Mouse (Mus musculus) CH12.LX (cell line): ENCODE measurements around the gene Mex3d. TPM values are rescaled to one million over a fixed set of nuclear protein-coding genes. Genes with fewer than 3 reads are reported as not detected.

Experiments
- DNase-seq: peaks from one replicate; pipeline ENCODE4 v3.0.0-alpha.2; 2013; ENCODE audit errors: extremely low read depth
- H3K27ac ChIP-seq: 2 replicates; pipeline ENCODE4 v1.5.1; 2012; ENCODE audit warnings: low read depth, mild to moderate bottlenecking, control low read depth, moderate library complexity; ENCODE audit not compliant: insufficient read depth
- H3K27me3 ChIP-seq: replicated peaks from 2 replicates; pipeline ENCODE3; 2012; ENCODE audit warnings: inconsistent platforms
- H3K36me3 ChIP-seq, 2 experiments: replicated peaks in 1 of 2; 2 replicates each; pipeline versions ENCODE3 to v1.6.1; 2012; ENCODE audit warnings: inconsistent platforms in 1 of 2, low read length in 1 of 2, mild to moderate bottlenecking in 1 of 2, mixed read lengths in 1 of 2, moderate library complexity in 1 of 2; ENCODE audit not compliant: control insufficient read depth in 1 of 2, insufficient read depth in 1 of 2
- H3K4me1 ChIP-seq, 2 experiments: 2 replicates each; pipeline ENCODE4 v1.6.1; 2012; ENCODE audit warnings: inconsistent platforms in 1 of 2, moderate library complexity in 1 of 2; ENCODE audit not compliant: insufficient read depth in 2 of 2, control insufficient read depth in 1 of 2
- H3K4me2 ChIP-seq: 2 replicates; pipeline ENCODE4 v1.6.1; 2012; ENCODE audit warnings: low read depth, mild to moderate bottlenecking, control low read depth; ENCODE audit not compliant: poor library complexity, insufficient read depth, severe bottlenecking
- H3K4me3 ChIP-seq, 3 experiments: fragments of 150-350 bp in 1 of 3; sonication (generic) in 1 of 3; replicated peaks in 1 of 3; 2 replicates each; pipeline versions ENCODE3 to v1.5.1; 2011 to 2012; ENCODE audit warnings: low read depth in 2 of 3, low read length in 2 of 3, mild to moderate bottlenecking in 2 of 3, moderate library complexity in 2 of 3, control low read depth in 1 of 3, improper control_type of control experiment in 1 of 3, inconsistent platforms in 1 of 3, mixed read lengths in 1 of 3; ENCODE audit not compliant: poor library complexity in 1 of 3
- H3K79me2 ChIP-seq: replicated peaks from 2 replicates; pipeline ENCODE4 v1.6.1; 2012; ENCODE audit warnings: mild to moderate bottlenecking, moderate library complexity; ENCODE audit not compliant: control insufficient read depth, poor library complexity, insufficient read depth, severe bottlenecking; ENCODE audit errors: extremely low read depth
- H3K9ac ChIP-seq: 2 replicates; pipeline ENCODE4 v1.6.1; 2012; ENCODE audit warnings: low read depth, mild to moderate bottlenecking, control low read depth, moderate library complexity; ENCODE audit not compliant: insufficient read depth
- H3K9me3 ChIP-seq: replicated peaks from 2 replicates; pipeline ENCODE3; 2012; ENCODE audit warnings: low read length, inconsistent platforms, mixed read lengths
- BHLHE40 ChIP-seq: IDR thresholded peaks from 2 replicates; pipeline ENCODE4 v1.6.1; 2011; ENCODE audit warnings: mild to moderate bottlenecking, low read depth, low read length, improper control_type of control experiment
- CHD1 ChIP-seq: IDR thresholded peaks from 2 replicates; pipeline ENCODE4 v1.6.1; 2012; ENCODE audit warnings: low read depth, low read length, improper control_type of control experiment, inconsistent platforms
- CHD2 ChIP-seq: IDR thresholded peaks from 2 replicates; pipeline ENCODE4 v1.6.1; 2011; ENCODE audit warnings: low read length, improper control_type of control experiment
- E2F4 ChIP-seq: IDR thresholded peaks from 2 replicates; pipeline ENCODE4 v1.6.1; 2011; ENCODE audit warnings: low read depth, low read length, improper control_type of control experiment; ENCODE audit not compliant: insufficient replicate concordance
- EP300 ChIP-seq: IDR thresholded peaks from 2 replicates; pipeline ENCODE4 v1.6.1; 2011; ENCODE audit warnings: low read length, improper control_type of control experiment
- ETS1 ChIP-seq: conservative IDR thresholded peaks from 2 replicates; pipeline ENCODE4 v1.6.1; 2012; ENCODE audit warnings: low read depth, mild to moderate bottlenecking, inconsistent platforms, low read length, improper control_type of control experiment, moderate library complexity
- HCFC1 ChIP-seq: IDR thresholded peaks from 2 replicates; pipeline ENCODE4 v1.6.1; 2012; ENCODE audit warnings: low read depth, mild to moderate bottlenecking, inconsistent platforms, low read length, improper control_type of control experiment
- IRF4 ChIP-seq: IDR thresholded peaks from 2 replicates; pipeline ENCODE4 v1.6.1; 2014; ENCODE audit warnings: low read depth, mild to moderate bottlenecking, inconsistent platforms, low read length, improper control_type of control experiment
- JUN ChIP-seq: IDR thresholded peaks from 2 replicates; pipeline ENCODE4 v1.6.1; 2011; ENCODE audit warnings: low read depth, mild to moderate bottlenecking, low read length, improper control_type of control experiment, moderate library complexity; ENCODE audit not compliant: insufficient read depth
- KAT2A ChIP-seq: IDR thresholded peaks from 2 replicates; pipeline ENCODE4 v1.6.1; 2012; ENCODE audit warnings: low read length, improper control_type of control experiment, inconsistent platforms; ENCODE audit not compliant: insufficient replicate concordance
- MAFK ChIP-seq: IDR thresholded peaks from 2 replicates; pipeline ENCODE4 v1.6.1; 2011; ENCODE audit warnings: low read length, improper control_type of control experiment; ENCODE audit not compliant: insufficient replicate concordance
- MAX ChIP-seq: IDR thresholded peaks from 2 replicates; pipeline ENCODE4 v1.6.1; 2011; ENCODE audit warnings: low read length, improper control_type of control experiment
- MAZ ChIP-seq: IDR thresholded peaks from 2 replicates; pipeline ENCODE4 v1.6.1; 2012; ENCODE audit warnings: low read depth, mild to moderate bottlenecking, inconsistent platforms, low read length, improper control_type of control experiment, moderate library complexity
- MEF2A ChIP-seq: IDR thresholded peaks from 2 replicates; pipeline ENCODE4 v1.6.1; 2014; ENCODE audit warnings: low read depth, mild to moderate bottlenecking, inconsistent platforms, low read length, improper control_type of control experiment, borderline replicate concordance
- MXI1 ChIP-seq: IDR thresholded peaks from 2 replicates; pipeline ENCODE4 v1.6.1; 2011; ENCODE audit warnings: mild to moderate bottlenecking, low read depth, low read length, improper control_type of control experiment
- MYC ChIP-seq: IDR thresholded peaks from 2 replicates; pipeline ENCODE4 v1.6.1; 2011; ENCODE audit warnings: low read depth, mild to moderate bottlenecking, improper control_type of control experiment, low read length
- POLR2AphosphoS2 ChIP-seq: IDR thresholded peaks from 2 replicates; pipeline ENCODE4 v1.6.1; 2011; ENCODE audit warnings: low read depth, low read length, improper control_type of control experiment
- RCOR1 ChIP-seq: conservative IDR thresholded peaks from 2 replicates; pipeline ENCODE4 v1.6.1; 2012; ENCODE audit warnings: low read depth, mild to moderate bottlenecking, inconsistent platforms, low read length, improper control_type of control experiment
- SIN3A ChIP-seq: IDR thresholded peaks from 2 replicates; pipeline ENCODE4 v1.6.1; 2012; ENCODE audit warnings: low read length, improper control_type of control experiment, inconsistent platforms
- SMC3 ChIP-seq: IDR thresholded peaks from 2 replicates; pipeline ENCODE4 v1.6.1; 2011; ENCODE audit warnings: low read depth, low read length, improper control_type of control experiment
- UBTF ChIP-seq: IDR thresholded peaks from 2 replicates; pipeline ENCODE4 v1.6.1; 2012; ENCODE audit warnings: low read depth, mild to moderate bottlenecking, inconsistent platforms, low read length, improper control_type of control experiment, moderate library complexity
- USF2 ChIP-seq: conservative IDR thresholded peaks from 2 replicates; pipeline ENCODE4 v1.6.1; 2011; ENCODE audit warnings: low read depth, low read length, improper control_type of control experiment
- ZC3H11A ChIP-seq: IDR thresholded peaks from 2 replicates; pipeline ENCODE4 v1.6.1; 2012; ENCODE audit warnings: low read depth, mild to moderate bottlenecking, inconsistent platforms, low read length, improper control_type of control experiment
- ZKSCAN1 ChIP-seq: IDR thresholded peaks from 2 replicates; pipeline ENCODE4 v1.6.1; 2012; ENCODE audit warnings: low read depth, inconsistent platforms, low read length, improper control_type of control experiment, borderline replicate concordance
- ZNF384 ChIP-seq: IDR thresholded peaks from 2 replicates; pipeline ENCODE4 v1.6.1; 2012; ENCODE audit warnings: low read depth, low read length, improper control_type of control experiment, inconsistent platforms
- dilution Hi-C: fragments of 300-500 bp; cut with MboI; formaldehyde crosslinking; loops from 2 replicates; pipeline ENCODE4 v1.14.3; 2020; ENCODE audit warnings: low sequenced_read_pairs; ENCODE audit not compliant: extremely low pct_unique_long_range_greater_than_20kb, extremely low pct_ligation_motif_present
- in situ Hi-C: fragments of 300-500 bp; cut with MboI; formaldehyde crosslinking; loops from 3 replicates; pipeline ENCODE4 v1.14.3; 2019; ENCODE audit warnings: low sequenced_read_pairs, low pct_ligation_motif_present, low pct_unique_long_range_greater_than_20kb, mixed read lengths
- polyA plus RNA-seq: library from polyadenylated mRNA; unstranded; fragments of >175 nt; gene quantifications from 2 replicates; pipeline ENCODE4 v1.2.1, GENCODE M21; 2012; ENCODE audit warnings: low read depth; ENCODE audit not compliant: insufficient read length
- total RNA-seq, 2 experiments: library from RNA; depleted of rRNA; stranded (reverse); fragments of 300-350 nt in 1 of 2; fragments of >200 nt in 1 of 2; gene quantifications; 2 replicates each; pipeline ENCODE4 v1.2.3; 2012 to 2014

The Mex3d gene
- total and polyA plus RNA-seq, 3 experiments: 5.9 to 8.5 (median 6.6) TPM

DNA sequence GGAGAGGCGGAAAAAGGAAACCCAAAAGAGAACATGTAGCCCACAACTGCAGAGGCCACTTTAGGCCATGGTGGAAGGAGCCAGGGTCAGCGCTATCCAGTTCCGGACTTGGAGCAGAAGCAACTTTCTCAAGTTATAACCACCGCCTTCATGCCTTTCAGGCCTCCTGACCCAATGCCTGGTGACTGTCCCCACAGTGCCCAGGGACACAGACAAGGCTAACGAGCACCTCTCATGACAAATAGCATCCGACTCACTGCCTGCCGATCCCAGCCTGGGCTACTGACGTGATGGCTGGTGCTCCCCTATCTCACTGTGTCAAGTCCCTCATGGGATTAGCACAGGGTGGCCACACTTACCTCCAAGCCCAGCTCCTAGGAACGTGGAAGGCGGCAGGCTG lies 33.3 kb upstream of the Mex3d start:
- no peak overlapping the region for H3K4me2 ChIP-seq
- H3K27me3 ChIP-seq: no peaks in the 10 kb centered on the region
- peaks cover 10% of the 10 kb centered on the region for H3K79me2 ChIP-seq
- no peak overlapping the region for H3K27ac ChIP-seq
- H3K4me1 ChIP-seq: peaks cover 10 to 32% of the 10 kb centered on the region in 2 experiments
- DNase-seq: no peak
- H3K9me3 ChIP-seq: peaks cover 6% of the 10 kb centered on the region
- no peak overlapping the region for H3K4me3 ChIP-seq
- in situ Hi-C loops (no loop called here), dilution Hi-C loops (no loop called here)
- peaks cover 85 to 98% of the 10 kb centered on the region in 2 experiments for H3K36me3 ChIP-seq
- TF ChIP-seq MXI1: no peak
- no peak for TF ChIP-seq EP300
- no peak for TF ChIP-seq KAT2A
- TF ChIP-seq MAFK: no peak
- TF ChIP-seq RCOR1: no peak
- TF ChIP-seq ZKSCAN1: no peak
- no peak for TF ChIP-seq SIN3A
- TF ChIP-seq SMC3: no peak
- TF ChIP-seq UBTF: no peak
- no peak for TF ChIP-seq CHD1
- no peak for TF ChIP-seq MAZ
- no peak overlapping the region for H3K9ac ChIP-seq

GRCm38 (mm10) chr10:80419419-80419818 lies 32.0 kb upstream of the Mex3d start:
- Histone ChIP-seq H3K4me2 (no peak overlapping the region), H3K9me3 (no peaks in the 10 kb centered on the region), H3K27me3 (no peaks in the 10 kb centered on the region), H3K4me1 (peaks cover 9 to 20% of the 10 kb centered on the region in 2 experiments), H3K9ac (no peak overlapping the region), H3K36me3 (peaks cover 85 to 98% of the 10 kb centered on the region in 2 experiments), H3K79me2 (peaks cover 7% of the 10 kb centered on the region), H3K27ac (no peak overlapping the region), H3K4me3 (no peak overlapping the region)
- in situ Hi-C loops: no loop called here
- no peak for DNase-seq
- TF ChIP-seq USF2 (no peak), CHD2 (no peak), CHD1 (no peak), E2F4 (no peak), POLR2AphosphoS2 (no peak), ZNF384 (no peak), BHLHE40 (no peak), MYC (no peak), IRF4 (no peak), JUN (no peak), UBTF (no peak), ETS1 (no peak), HCFC1 (no peak), MAX (no peak), MEF2A (no peak), ZC3H11A (no peak)
- dilution Hi-C loops: no loop called here
